Mouse (Mus musculus): ENCODE results near the gene Ralgps2. TPM values are rescaled to one million over a fixed set of nuclear protein-coding genes. Genes with fewer than 3 reads are reported as not detected.

Gene Ralgps2
- polyA plus RNA-seq (2014; fragmentation: Illumina TruSeq; extraction: RNeasy Lipid Tissue Mini Kit (QIAGEN cat#74804); ENCODE audit: low read depth, low replicate concordance) = 16.8 TPM

DNA sequence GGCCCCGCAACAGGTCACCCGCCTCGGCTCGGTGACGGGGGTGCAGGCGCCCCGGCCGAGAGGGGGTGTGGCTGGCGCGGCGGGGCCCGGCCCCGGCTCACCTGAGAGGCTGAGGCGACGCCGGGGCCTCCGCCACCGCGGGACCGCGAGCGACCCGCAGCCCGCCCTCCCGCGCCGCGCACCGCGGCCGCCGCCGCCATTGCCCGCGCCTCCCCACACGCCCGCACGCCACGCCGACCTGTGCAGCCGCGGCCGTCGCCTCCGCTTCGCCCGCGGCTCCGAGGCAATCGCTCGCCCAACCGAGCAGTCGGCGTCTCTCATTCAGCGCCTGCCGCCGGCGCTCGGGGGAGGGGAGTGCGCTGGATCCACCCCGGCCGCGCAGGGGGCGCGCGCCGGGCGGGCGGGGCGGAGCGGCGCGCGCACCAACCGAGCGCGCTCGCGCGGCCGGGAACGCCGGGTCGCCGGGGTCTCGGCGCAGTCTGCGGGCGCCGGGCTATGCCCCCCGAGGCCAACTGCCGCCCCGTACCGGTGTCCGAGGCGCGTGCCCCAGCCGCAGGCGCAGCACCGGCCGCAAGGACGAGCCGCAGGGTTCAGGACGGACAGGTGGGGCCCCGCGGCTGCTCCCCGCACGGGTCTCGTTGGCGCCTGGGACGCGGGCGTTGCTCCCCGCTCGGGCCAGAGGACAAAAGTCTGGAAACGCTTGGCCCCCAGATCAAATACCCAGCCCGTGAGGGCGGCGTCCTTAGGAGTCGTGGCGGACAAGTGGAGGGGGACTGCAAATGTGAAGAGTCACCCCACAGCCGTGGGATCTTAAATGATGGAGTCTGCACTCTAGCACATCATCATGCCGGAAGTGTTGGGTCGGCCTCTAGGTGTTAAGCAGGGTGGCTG, at the start of gene Ralgps2:
Ralgps2 (minus strand) TSS at position 376 of the 891 bp plus-strand sequence.

DNA sequence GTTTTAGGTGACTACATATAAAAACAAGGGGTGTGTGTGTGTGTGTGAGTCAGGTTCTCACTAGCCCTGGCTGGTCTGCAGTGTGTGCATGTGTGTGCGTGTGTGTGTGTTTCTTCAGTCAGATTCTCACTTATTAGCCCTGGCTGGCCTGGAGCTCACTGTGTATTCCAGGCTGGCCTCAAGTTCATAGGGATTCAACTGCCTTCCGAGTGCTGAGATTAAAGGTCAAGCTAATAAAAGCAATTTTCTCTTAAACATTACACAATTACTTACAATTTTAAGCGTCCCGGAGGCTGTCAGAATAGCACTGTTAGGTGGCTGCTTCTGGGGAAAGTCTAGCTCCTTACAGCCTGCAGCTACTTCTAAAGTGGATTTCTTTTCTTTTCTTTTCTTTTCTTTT, 101.2 kb downstream of the Ralgps2 start, which contains the start of gene Angptl1:
Angptl1 (plus strand) TSS at position 386 of the 400 bp plus-strand sequence.

Other genes starting within 250 kb of the Ralgps2 start
- gene Fam20b, start 220.5 kb downstream of the Ralgps2 start, polyA plus RNA-seq (2014; fragmentation: Illumina TruSeq; extraction: RNeasy Lipid Tissue Mini Kit (QIAGEN cat#74804); ENCODE audit: low read depth, low replicate concordance) = 79.9 TPM
- 2.0 TPM for gene Angptl1, start 101.1 kb downstream of the Ralgps2 start, polyA plus RNA-seq (2014; fragmentation: Illumina TruSeq; extraction: RNeasy Lipid Tissue Mini Kit (QIAGEN cat#74804); ENCODE audit: low read depth, low replicate concordance)
- 9.3 TPM for gene Tex35, start 169.1 kb upstream of the Ralgps2 start, polyA plus RNA-seq (2014; fragmentation: Illumina TruSeq; extraction: RNeasy Lipid Tissue Mini Kit (QIAGEN cat#74804); ENCODE audit: low read depth, low replicate concordance)

Data from adipose tissue, adult 10 weeks (tissue).